Mouse (Mus musculus) liver, adult (tissue): ENCODE measurements around the gene Cd79b.

Experiments used
- GATA4 ChIP-seq: IDR thresholded peaks from 2 replicates; pipeline ENCODE4 v1.6.1; 2014; ENCODE audit warnings: mild to moderate bottlenecking, low read length; ENCODE audit not compliant: insufficient replicate concordance

Cd79b gene

DNA sequence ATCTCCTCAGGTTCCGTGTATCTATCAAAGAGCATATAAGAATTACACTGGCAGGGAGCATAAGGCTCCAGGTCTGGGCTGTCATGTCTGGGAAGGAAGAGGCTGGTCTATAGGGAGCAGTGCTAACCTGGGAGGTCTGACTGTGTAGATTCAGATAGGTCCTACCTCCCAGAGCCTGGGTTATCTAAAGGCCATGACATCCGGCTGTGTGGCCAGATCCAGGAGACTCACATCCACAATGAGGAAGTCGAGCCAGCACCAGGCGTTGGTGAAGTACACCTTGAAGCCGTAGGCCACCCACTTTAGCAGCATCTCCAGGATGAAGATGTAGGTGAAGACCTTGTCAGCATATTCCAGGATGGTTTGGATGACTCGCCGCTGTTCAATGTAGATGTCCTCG, 11.9 kb upstream of the Cd79b start:
- no peak for TF ChIP-seq GATA4

DNA sequence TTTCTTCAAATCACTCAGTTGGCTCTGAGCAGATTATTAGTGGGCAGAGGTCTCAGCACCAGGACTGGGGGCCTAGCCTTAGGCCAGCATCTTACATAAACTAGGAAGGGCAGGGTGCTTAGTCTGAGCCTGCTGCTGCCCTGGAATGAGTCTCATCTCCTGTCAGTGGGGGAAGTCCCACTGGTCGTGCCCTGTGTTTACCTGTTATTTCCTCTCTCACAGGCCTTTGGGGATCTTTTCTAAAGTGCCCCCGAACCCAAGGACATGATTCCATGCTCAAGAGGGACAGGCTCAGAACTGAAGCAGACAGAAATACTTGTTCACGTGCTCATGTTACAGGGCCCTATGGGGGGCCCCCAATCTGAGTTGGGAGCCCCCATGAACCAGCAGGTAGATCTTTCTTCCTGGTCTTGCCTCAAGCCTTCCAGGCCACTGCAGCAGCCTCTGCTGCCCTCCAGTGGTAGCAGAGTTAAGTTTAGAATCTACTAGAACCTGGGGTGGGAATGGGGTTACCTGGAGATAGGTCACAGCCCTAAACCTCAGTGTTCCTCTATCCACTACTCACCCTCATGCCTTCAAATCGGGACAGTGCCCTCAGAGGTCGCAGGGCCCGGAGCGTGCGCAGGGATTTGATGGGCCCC, 11.1 kb upstream of the Cd79b start:
- no peak for TF ChIP-seq GATA4

DNA sequence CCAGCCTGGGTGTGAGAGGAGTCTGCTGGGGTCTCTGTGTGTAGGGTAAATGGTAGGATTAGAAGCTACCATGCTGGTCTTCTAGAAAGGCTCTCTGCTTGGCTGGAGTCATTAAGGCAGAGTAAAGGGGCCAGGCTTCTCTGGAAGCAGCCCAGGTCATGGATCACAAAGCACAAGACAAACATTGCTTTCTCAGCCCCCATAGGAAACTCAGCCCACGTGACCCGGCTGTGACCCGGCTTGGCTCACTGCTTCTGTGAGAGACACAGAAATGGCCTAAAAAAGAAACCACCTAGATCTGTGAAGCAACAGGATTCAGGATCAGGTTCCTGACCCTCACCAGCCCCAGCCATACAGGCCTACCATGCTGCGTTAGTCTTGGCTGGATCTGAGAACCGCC, 10.3 kb upstream of the Cd79b start:
- no peak for TF ChIP-seq GATA4

DNA sequence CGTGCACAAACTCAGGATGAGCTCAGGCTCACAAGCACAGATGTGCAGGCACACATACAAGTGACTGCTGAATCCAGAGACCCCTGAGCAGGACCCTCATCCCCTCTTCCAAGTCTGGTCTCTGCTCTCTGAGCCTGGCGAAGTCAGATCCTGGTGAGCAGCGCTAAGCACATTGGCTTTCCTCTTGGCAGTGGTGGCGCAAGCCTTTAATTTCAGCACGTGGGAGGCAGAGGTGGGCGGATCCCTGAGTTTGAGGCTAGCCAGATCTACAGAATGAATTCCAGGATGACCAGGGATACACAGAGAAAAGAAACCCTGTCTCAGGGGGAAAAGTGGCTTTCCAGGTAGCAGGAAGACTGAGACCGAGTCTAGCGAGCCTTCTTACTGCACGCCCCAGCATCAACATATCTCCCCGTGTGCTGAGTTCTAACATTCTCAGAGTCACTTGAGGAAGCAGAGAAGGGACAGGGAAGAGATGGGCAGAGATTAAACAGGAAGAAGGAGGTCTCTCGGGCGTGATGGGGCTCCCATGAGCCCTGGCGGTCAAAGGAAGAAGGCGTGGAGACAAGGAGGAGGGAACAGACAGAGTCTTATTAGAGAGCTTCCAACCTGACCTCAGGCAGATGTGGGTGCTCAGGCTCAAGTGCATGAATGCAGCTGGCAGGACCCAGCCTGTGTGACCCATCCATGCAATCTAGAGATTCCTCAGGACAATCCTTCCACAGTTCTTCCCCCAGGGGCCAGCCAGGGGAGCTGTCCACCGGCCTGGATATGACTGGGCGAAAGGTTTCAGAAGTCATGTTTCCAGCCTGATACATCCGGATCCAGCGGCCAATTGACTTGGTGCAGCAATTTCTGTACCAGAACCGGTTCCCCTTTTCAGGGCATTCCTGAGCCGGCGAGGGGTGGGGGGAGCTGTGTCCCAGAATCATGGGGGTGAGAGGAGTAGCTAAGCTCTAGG, 4.1 kb upstream of the Cd79b start:
- no peak for TF ChIP-seq GATA4

DNA sequence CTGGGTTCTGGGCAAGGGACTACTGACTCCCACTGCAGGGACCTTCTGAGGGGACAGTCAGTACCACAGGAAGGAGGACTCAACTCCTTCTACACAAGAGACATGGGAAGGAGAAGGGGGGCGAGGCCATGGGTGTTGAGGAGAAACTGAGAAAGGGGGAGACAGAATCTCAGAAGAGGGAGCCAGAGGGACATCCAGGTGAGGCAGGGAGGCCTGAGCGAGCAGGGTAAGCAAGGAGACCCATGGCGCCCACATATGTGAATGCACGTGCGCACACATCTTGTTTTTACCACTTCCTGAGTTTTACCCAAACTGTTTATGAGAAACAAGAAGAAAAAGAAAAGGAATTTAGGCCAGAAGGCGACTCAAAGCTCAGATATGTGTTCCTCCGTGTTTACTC, 3.2 kb upstream of the Cd79b start:
- no peak for TF ChIP-seq GATA4

DNA sequence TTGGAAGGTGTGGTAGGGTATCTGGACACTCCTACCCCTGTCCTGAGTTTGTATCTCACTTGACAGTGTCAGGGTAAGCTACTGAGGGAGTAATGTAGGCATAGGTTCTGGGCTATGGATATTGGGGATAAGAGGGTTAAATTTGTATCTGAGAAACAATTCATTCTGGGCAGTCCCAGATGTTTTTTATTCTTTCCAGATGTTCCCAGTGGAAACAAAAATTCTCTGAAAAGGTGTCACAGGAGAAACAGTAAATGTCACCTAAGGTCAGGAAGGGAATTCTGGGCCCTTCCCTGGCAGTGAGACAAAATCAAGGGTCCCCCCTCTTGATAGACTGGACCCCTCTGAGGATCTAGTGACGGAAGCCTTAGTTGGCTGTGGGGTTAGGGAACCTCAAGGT, 1.9 kb upstream of the Cd79b start:
- no peak for TF ChIP-seq GATA4

DNA sequence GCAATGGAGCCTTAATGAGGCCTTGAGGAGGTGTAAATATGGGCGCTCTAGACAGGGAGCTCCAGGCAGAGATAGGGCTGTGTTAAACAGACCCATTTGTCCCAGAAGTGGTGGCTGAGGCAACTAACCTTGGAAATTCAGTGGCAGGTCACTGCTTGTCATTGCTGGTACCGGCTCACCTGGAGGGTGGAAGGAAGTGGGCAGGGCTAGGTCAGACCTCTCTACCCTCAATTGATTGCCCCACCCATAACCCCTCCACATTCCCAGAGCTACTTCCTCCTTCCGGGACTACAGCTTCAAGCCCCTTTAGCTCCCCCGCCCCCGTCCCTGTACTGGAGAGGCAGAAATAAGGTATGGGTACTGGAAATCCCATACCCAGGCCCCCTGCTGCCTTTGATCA, 1.0 kb downstream of the Cd79b start:
- TF ChIP-seq GATA4, result no peak

DNA sequence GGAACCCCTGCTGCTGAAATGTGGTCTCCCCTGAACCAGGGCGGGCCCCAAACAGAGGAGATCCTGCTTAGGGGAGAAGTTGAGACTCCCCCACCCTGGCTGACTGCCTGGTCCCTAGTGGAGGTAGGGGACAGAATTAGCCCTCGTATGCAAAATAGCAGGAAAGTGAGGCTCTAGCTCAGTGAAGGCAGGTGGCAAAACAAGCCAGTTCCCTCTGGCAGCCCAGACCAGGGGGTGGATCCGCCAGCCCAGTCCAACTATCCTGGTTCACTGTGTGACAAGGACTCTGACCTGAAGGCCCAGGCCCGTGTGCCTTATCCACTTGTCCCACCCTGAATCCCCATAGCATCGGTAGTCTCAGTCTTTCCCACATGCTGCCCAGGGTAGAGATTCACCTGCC, 4.4 kb downstream of the Cd79b start:
- no peak for TF ChIP-seq GATA4

DNA sequence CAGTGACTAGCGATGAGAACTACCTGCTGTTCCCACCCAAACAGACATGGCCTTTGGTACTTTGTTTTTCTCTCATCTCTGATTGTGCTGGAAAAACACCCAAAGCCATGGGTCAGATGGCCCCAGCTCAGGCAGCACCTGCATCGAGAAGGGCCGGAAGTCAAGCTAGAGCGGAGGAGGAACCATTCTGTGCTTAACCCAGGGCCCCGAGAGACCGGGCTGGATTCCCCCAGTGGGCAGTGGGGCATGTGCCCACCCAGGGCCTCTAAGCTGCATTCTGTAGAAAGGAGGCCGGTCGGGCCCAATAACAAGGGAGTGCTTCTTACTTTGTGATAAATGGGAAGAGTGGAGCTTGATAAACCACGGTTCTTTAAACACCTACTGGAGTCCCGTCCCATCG, 6.4 kb downstream of the Cd79b start:
- TF ChIP-seq GATA4, result no peak

DNA sequence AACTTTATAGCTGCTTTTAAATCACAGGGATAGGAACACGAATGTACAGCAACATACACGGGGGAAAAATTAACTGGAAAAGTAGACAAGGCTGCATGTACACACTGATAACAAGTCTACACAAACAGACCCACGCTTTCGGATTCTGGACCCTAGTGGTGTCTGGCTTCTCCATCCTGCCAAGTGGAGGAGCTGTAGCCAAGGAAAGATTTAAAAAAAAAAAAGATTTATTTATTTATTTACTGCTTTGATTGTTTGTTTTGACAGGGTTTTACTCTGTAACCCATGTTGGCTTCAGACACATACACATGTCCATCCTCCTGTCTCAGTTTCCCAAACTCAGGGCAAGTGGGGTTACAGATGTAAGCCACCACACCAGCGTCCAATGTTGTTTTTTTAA, 7.1 kb downstream of the Cd79b start:
- TF ChIP-seq GATA4, result no peak

DNA sequence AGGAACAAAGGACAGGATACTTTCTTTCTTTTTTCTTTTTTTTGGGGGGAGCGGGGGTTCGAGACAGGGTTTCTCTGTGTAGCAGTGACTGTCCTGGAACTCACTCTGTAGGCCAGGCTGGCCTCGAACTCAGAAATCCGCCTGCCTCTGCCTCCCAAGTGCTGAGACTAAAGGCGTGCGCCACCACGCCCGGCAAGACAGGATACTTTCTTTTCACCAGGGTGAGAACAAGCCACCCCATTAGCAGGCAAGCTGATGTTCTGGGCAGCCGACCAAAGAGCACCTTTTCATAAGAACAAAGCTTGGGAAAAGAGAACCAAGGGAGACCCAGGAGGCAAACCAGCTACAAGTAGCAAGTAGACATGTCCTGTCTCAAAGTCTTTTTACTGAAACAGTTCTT, 7.8 kb downstream of the Cd79b start:
- no peak for TF ChIP-seq GATA4

DNA sequence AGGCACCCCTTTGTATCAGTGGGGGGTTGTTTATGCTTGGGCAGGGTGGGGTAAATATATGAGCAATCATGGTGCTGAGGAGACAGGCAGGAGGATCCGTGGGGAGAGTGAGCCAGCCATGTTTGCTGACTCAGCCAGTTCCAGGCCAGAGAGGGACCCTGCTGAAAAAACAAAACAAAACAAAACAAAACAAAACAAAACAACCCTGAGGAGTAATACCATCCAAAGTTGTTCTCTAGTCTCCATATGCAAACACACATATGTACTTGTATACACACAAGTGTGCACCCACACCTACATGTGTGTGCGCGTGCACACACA, 8.5 kb downstream of the Cd79b start:
- no peak for TF ChIP-seq GATA4

DNA sequence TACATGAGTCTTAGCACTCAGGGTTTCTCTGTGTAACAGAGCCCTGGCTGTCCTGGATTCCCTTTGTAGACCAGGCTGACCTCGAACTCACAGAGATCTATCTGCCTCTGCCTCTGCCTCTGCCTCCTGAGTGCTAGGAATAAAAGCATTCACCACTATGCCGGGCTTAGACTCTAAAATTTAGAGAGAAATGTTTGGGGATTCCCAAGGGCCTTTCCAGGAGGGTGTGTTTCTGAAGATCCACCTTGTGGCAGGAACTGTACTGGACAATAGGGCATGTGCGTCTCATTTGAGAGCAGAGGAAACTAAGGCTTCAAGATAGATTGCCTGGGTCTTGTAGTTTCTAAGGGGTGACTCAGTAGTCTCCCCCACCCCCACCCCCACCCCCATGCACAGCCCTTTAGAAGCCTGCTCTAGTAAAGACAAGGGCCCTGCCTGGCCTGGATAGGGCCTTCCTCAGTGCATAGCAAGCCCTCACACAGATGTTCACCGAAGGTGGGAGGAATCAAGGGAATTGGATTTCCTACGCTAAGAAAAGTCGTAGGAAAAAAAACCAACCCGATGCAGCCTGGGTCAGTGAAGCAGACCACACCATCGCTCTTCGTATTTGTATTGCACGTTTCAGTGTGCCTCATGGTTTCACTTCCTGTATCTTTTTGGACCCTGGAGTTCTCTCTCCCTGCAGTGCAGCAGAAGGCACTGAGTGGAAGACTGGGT, 9.1 kb downstream of the Cd79b start:
- TF ChIP-seq GATA4, result no peak

DNA sequence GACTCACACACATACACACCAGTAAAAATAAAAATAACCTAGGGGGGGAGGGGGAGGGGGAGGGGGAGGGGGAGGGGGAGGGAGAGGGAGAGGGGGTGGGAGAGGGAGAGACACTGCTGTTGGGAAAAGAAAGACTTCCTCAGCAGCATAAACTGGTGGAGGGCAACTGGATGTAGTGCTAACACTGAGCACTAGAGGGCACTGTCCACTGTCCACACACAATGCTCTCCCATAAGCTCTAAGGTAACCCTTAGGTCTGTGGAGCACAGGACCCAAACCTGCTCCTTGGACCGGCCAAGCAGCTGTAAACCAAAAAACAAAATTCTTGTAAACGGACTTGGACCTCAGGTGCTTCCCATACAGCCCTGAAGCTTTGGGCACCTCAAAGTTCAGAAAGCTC, 11.9 kb downstream of the Cd79b start:
- TF ChIP-seq GATA4, result no peak

DNA sequence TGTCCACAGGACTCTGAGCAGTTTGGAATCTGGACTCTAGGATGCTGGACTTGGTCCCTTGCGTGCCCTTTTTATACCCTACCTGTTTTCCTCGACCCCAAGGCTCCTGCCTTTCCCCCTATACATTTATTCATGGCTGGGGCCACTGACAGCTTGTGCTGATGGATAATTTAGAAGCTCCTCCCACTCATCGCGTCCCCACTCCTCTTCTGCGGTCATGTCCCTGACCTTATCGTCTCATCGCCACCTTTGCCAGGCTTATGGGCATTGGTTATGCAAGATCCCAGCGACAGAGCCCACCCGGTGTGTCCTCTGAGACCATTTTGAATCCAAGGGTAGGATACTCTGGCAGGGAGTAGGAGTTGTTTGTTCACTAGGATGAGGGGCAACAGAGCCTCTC, 12.8 kb downstream of the Cd79b start, which contains the start of gene Gh:
TSS of gene Gh (minus strand) at position 101 of the 400 bp plus-strand sequence.
- no peak for TF ChIP-seq GATA4

DNA sequence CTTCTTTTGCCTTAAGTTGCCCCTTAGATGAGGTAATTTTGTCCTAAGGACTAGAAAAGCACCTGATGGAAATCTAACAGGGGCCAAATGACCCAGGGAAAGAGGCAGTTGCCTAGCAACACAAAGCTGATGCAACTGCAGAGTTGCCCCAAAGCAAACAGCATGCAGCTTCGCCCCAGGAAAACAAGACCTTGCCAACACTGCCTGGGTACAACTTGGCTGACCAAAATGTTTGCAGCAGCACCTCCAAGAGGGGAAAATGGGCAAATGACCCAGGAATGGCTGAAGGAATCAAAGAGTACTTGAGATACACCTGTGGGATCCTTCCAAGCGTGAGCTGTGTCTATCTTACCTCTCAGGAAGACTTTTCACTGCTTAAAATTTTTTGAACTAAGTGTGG, 22.7 kb downstream of the Cd79b start:
- TF ChIP-seq GATA4, result no peak
